Mouse (Mus musculus): ENCODE data around the gene Wwox.

- TF ChIP-seq CTCF (IDR thresholded peaks at IDR 0.05) (no peak), EP300 (IDR thresholded peaks at IDR 0.05) (no peak)
These were observed 718.7 kb downstream of the Wwox start for GRCm38 (mm10) chr8:115157977-115158720.

Data from lung, postnatal 0 days (tissue).